Mouse (Mus musculus) erythroblast, adult 5-6 weeks (primary cell): ENCODE measurements at regions not wholly inside any gene's neighbourhood (a gene's known extent, or its start where the extent isn't known, plus 50 kb on each side); places are given as distances from the start of the nearest gene placed in this dataset.

ENCODE experiments used
- ATAC-seq: replicated peaks from 2 replicates; pipeline ENCODE4 v1.8.0; 2016; ENCODE audit warnings: moderate number of reproducible peaks, mild to moderate bottlenecking, moderate TSS enrichment, inconsistent platforms; ENCODE audit not compliant: poor library complexity, low FRiP score, severe bottlenecking

DNA sequence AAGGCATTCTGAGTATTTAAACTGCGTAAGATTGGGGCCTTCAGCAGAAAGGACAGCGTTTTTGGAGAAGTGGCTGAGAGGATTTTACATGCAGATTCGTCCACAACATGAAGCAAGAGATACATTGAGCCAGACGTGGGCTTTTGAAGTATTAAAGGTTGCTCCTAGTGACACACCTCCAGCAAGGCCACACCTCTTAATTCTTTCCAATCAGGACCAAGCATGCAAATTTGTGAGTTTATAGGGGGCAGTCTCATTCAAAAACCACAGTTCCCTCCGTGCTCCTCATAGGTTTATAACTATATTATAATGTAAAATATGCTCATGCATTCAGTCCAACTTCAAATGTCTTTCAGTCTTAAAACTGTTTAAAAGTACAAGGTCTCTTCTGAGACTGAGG is 509.2 kb downstream of the Pdha2 start:
- no peak for ATAC-seq

DNA sequence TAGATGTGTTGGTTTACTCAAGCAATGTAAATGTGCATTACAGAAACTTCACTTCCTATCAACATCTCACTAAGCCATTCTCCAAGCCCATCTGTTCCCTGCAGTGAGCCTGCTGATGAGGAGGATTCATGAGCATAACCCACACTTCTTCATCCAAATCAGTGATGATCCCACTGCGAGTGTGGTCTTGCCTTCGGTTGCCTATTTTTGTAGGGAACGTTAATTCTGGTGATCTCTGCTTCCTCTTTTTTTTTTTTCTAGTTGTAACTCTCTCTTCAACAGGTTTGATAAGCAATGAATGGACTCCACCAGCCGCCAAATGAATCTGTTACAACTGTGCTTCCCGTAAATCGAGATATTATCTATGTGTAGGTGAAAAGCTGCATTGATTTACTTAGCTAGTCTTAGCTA is 509.9 kb downstream of the Pdha2 start:
- no peak for ATAC-seq

DNA sequence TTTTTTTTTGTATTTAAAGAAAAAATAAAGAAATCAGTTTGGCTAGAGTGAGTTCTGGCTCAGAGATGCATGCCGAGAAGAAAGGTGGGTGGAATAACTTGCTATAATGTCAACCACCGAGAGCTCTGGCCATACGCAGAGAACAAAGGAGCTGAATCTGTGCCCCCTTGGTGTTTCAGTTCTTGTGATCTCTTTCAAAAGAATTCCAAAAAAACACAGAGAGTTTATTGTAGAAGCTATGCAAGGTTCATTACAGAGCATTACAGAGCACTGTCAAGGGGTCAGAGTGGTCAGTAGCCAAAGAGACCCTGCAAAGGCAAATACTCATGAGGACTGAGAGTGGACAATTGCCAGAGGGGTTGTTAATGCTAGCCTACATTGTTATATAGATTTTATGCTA is 514.9 kb downstream of the Pdha2 start:
- no peak for ATAC-seq

DNA sequence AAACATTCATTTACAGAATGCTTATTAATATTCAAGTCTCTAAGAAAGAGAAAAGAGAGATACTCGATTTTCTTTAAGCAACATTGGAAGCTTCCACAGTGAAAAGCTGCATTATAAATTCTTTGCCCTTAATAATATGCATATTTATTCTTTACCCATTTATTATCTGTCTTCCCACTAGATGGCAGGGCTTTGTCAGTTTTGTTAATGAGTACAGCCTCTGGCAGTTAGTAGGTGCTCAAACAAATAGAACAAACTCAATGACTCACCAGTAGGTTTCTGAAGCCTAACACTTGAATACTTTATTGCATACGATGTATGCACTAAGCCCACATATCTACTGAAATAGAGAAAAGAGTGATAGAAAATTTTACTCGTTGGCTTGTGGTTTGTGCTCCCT is 529.4 kb downstream of the Pdha2 start:
- ATAC-seq: no peak

DNA sequence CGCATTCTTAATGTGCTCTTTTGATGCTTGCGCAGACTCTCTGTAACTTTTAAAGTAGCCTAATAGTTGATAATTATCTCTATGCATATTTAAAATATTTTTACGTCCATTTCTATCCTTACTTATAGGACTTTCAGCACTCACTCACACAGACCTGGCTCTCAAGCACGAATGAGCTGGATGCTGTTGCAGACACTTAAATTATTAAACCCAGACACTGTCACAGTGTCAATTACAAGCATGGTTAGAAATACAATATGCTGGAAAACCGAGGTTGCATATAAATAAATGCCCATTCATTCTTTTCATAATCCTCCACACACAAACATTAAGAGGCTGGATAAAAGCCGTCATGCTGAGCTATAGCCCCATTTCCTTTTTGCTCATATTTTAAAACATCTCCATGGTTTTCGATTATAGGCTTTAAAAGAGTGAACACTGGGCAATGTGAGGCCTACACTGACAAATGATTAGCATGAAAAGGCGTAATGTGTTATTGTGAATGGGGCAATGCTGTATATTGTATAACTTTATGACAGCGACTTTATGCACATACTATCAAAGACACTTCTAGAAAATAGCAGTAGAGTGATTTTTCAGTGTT is 566.3 kb downstream of the Pdha2 start:
- no peak for ATAC-seq

DNA sequence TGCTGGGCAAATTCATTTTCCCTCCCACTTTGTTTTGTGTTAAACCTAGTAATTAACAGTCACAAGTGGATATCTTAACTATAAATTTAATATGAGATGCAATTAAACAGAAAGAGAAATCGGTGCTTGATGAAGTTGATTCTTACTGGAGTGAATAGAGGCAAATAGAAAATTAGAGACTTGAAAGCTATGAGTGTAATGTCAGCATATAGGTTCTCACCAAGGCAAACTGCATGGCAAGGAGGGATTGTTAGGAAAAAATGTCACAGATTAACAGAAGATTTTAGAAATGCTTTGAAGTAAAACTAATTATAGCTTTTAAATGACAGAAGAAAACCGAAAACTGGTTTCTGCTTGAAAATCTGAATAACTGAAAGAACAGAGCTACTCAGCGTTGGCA is 592.3 kb downstream of the Pdha2 start:
- ATAC-seq: no peak
